Mouse (Mus musculus): ENCODE data around the gene Ttc14. TPM values are rescaled to one million over a fixed set of nuclear protein-coding genes. Genes with fewer than 3 reads are reported as not detected.

The Ttc14 gene
- total and polyA plus RNA-seq, 3 experiments: 24.6 to 54.2 (median 26.4) TPM

- no peak for TF ChIP-seq RCOR1 (IDR thresholded peaks at IDR 0.05; ENCODE audit: low read depth, low read length)
- TF ChIP-seq ZKSCAN1 (IDR thresholded peaks at IDR 0.05; ENCODE audit: low read depth, low read length): no peak
- TF ChIP-seq KAT2A (conservative IDR thresholded peaks at IDR 0.05; ENCODE audit: low read depth, low read length): no peak
- no peak for TF ChIP-seq MYC (IDR thresholded peaks at IDR 0.05; ENCODE audit: low read depth, low read length)
- no peak for TF ChIP-seq ZMIZ1 (IDR thresholded peaks at IDR 0.05; ENCODE audit: low read depth, low read length)
- no peak overlapping the region for H3K9ac ChIP-seq (ENCODE audit: control insufficient read depth, low read depth, low read length, poor library complexity, severe bottlenecking)
- no peaks in the 10 kb centered on the region for H3K9me3 ChIP-seq (replicated peaks; ENCODE audit: insufficient read depth, low read length)
- no peak for DNase-seq (ENCODE audit: low read depth, low spot score)
- H3K79me2 ChIP-seq (ENCODE audit: control insufficient read depth, insufficient read depth, low read length, poor library complexity): no peaks in the 10 kb centered on the region
- no peaks in the 10 kb centered on the region for H3K27me3 ChIP-seq (ENCODE audit: control insufficient read depth in 1 of 2, insufficient read depth in 2 of 2, low read length in 2 of 2)
- no peaks in the 10 kb centered on the region; a peak in 1 of 4 replicates for H3K36me3 ChIP-seq (ENCODE audit: control insufficient read depth in 1 of 2, insufficient read depth in 2 of 2, low read length in 2 of 2)
- H3K4me1 ChIP-seq (ENCODE audit: control insufficient read depth in 1 of 2, insufficient read depth in 2 of 2, low read length in 2 of 2): peaks cover 1 to 3% of the 10 kb centered on the region in 2 experiments; a peak in 3 of 4 replicates
- H3K4me3 ChIP-seq (ENCODE audit: control insufficient read depth in 1 of 2, insufficient read depth in 1 of 2, low read depth in 2 of 2, low read length in 2 of 2): no peak overlapping the region
- H3K27ac ChIP-seq (ENCODE audit: control insufficient read depth, low read depth, low read length): no peak overlapping the region
Measured at GRCm38 (mm10) chr3:33864000-33864540, 64.4 kb downstream of the Ttc14 start.

Other genes starting within 250 kb of the Ttc14 start
- 0.96 and 1.2 TPM in 2 replicates for gene Ccdc39, start 44.5 kb downstream of the Ttc14 start, total RNA-seq (2012; rRNA removed)
- gene Ccdc39, start 44.5 kb downstream of the Ttc14 start, polyA plus RNA-seq (2012; ENCODE audit: insufficient read depth in 1 of 2, insufficient read length in 2 of 2, low read depth in 1 of 2, low replicate concordance in 2 of 2, missing spikeins in 1 of 2): 1 to 10 TPM in 1 of 2 experiments, not detected in 1; 6.1 TPM
- gene Fxr1, start 220.1 kb downstream of the Ttc14 start, total RNA-seq (2012; rRNA removed): 98.3 and 105 TPM in 2 replicates
- gene Fxr1, start 220.1 kb downstream of the Ttc14 start, polyA plus RNA-seq (2012; ENCODE audit: insufficient read depth in 1 of 2, insufficient read length in 2 of 2, low read depth in 1 of 2, low replicate concordance in 2 of 2, missing spikeins in 1 of 2): 100 to 1,000 TPM in 1 of 2 experiments, 10 to 100 TPM in 1; 92.8 to 123 TPM

Measured in MEL (cell line).